Mouse (Mus musculus): ENCODE data around the gene Zfp937. TPM values are rescaled to one million over a fixed set of nuclear protein-coding genes. Genes with fewer than 3 reads are reported as not detected.
"Not testable (repeated sequence)": the region's sequence is repeated elsewhere in the genome, so short reads cannot be mapped to it uniquely, and the experiment has no call there.

The Zfp937 gene
- polyA plus RNA-seq, 1 experiment from 2014 or later, result 0.98 TPM

GRCm38 (mm10) chr2:150256861-150257260 is 39.0 kb downstream of the Zfp937 start:
- not testable (repeated sequence) for H3K27me3 ChIP-seq (ENCODE audit: control insufficient read depth, insufficient read depth, low read depth, low read length); H3K4me2 ChIP-seq (ENCODE audit: low read depth, low read length); ATAC-seq (ENCODE audit: low read depth); H3K4me3 ChIP-seq (ENCODE audit: low read depth, low read length); H3K27ac ChIP-seq (ENCODE audit: low read length); H3K36me3 ChIP-seq (ENCODE audit: control insufficient read depth, insufficient read depth); H3K9ac ChIP-seq (ENCODE audit: low read depth, low read length); H3K9me3 ChIP-seq (replicated peaks; ENCODE audit: control insufficient read depth, low read length); H3K4me1 ChIP-seq (ENCODE audit: control insufficient read depth, low read depth, low read length)
- 52% methylated on average over 2 of the region's 2 CpGs for WGBS (ENCODE audit: insufficient replicate concordance)

GRCm38 (mm10) chr2:150257291-150257690 is 39.4 kb downstream of the Zfp937 start, which contains the start of gene Gm14124:
Gene Gm14124, plus strand, starts transcription at chr2:150257517.
- H3K9ac ChIP-seq (ENCODE audit: low read depth, low read length); H3K4me1 ChIP-seq (ENCODE audit: control insufficient read depth, low read depth, low read length); H3K9me3 ChIP-seq (replicated peaks; ENCODE audit: control insufficient read depth, low read length); H3K4me3 ChIP-seq (ENCODE audit: low read depth, low read length); H3K4me2 ChIP-seq (ENCODE audit: low read depth, low read length); H3K36me3 ChIP-seq (ENCODE audit: control insufficient read depth, insufficient read depth); H3K27me3 ChIP-seq (ENCODE audit: control insufficient read depth, insufficient read depth, low read depth, low read length); H3K27ac ChIP-seq (ENCODE audit: low read length); ATAC-seq (ENCODE audit: low read depth): not testable (repeated sequence)
- 46% methylated on average over 4 of the region's 4 CpGs for WGBS (ENCODE audit: insufficient replicate concordance)

Other genes starting within 250 kb of the Zfp937 start
- 3.2 and 3.4 TPM in 2 replicates for gene Zfp120, start 81.4 kb upstream of the Zfp937 start, polyA plus RNA-seq (2015; fragmentation: Nextera tagmentation; extraction: Ambion mirVana)
- gene Gm10770, start 38.4 kb upstream of the Zfp937 start, polyA plus RNA-seq (2015; fragmentation: Nextera tagmentation; extraction: Ambion mirVana), result not detected in 2 replicates
- gene Gm14139, start 36.3 kb upstream of the Zfp937 start, polyA plus RNA-seq (2015; fragmentation: Nextera tagmentation; extraction: Ambion mirVana), result not detected in 2 replicates
- gene Gm21994, start 37.5 kb downstream of the Zfp937 start, polyA plus RNA-seq (2015; fragmentation: Nextera tagmentation; extraction: Ambion mirVana), result 0.81 and 1.1 TPM in 2 replicates
- not detected in 2 replicates for gene Gm14124, start 39.4 kb downstream of the Zfp937 start, polyA plus RNA-seq (2015; fragmentation: Nextera tagmentation; extraction: Ambion mirVana)
- 0.53 TPM in 1 of 2 replicates, not detected in the other for gene Gm10130, start 105.6 kb downstream of the Zfp937 start, polyA plus RNA-seq (2015; fragmentation: Nextera tagmentation; extraction: Ambion mirVana)
- 0.59 and 1.1 TPM in 2 replicates for gene 3300002I08Rik, start 144.7 kb downstream of the Zfp937 start, polyA plus RNA-seq (2015; fragmentation: Nextera tagmentation; extraction: Ambion mirVana)
- gene Zfp442, start 233.4 kb downstream of the Zfp937 start, polyA plus RNA-seq (2015; fragmentation: Nextera tagmentation; extraction: Ambion mirVana), result 0.93 and 1.4 TPM in 2 replicates